Mouse (Mus musculus) MEL-GATA-1-ER (cell line): ENCODE results near the gene Rab11fip4.

ENCODE experiments used
- DNase-seq: peaks from one replicate; pipeline ENCODE4 v3.0.0-alpha.2; 2012; ENCODE audit warnings: low read depth; ENCODE audit errors: extremely low read depth

The Rab11fip4 gene

GRCm38 (mm10) chr11:79710868-79711765, 120.1 kb downstream of the Rab11fip4 start:
- no peak for DNase-seq

GRCm38 (mm10) chr11:79711766-79712369, 120.9 kb downstream of the Rab11fip4 start:
- no peak for DNase-seq

- DNase-seq = no peak
These were observed 122.2 kb downstream of the Rab11fip4 start for GRCm38 (mm10) chr11:79713184-79713583.

GRCm38 (mm10) chr11:79713678-79714077, 122.7 kb downstream of the Rab11fip4 start:
- no peak for DNase-seq

GRCm38 (mm10) chr11:79714082-79714742, 123.2 kb downstream of the Rab11fip4 start:
- no peak for DNase-seq

GRCm38 (mm10) chr11:79714743-79715110, 123.7 kb downstream of the Rab11fip4 start:
- no peak for DNase-seq

GRCm38 (mm10) chr11:79715316-79715715, 124.3 kb downstream of the Rab11fip4 start:
- DNase-seq = no peak

GRCm38 (mm10) chr11:79715733-79716452, 124.9 kb downstream of the Rab11fip4 start:
- DNase-seq = no peak

- DNase-seq = no peak
These were observed 125.4 kb downstream of the Rab11fip4 start for GRCm38 (mm10) chr11:79716453-79716749.

GRCm38 (mm10) chr11:79717271-79717670, 126.3 kb downstream of the Rab11fip4 start:
- DNase-seq = no peak

GRCm38 (mm10) chr11:79717801-79718200, 126.8 kb downstream of the Rab11fip4 start:
- no peak for DNase-seq

- no peak for DNase-seq
These were observed 127.2 kb downstream of the Rab11fip4 start for GRCm38 (mm10) chr11:79718202-79718601.

- DNase-seq = no peak
These were observed 127.9 kb downstream of the Rab11fip4 start for GRCm38 (mm10) chr11:79718829-79719346.

- no peak for DNase-seq
These were observed 129.7 kb downstream of the Rab11fip4 start for GRCm38 (mm10) chr11:79720737-79721136.

GRCm38 (mm10) chr11:79722811-79723210, 131.8 kb downstream of the Rab11fip4 start:
- DNase-seq = no peak

- DNase-seq = no peak
These were observed 134.0 kb downstream of the Rab11fip4 start for GRCm38 (mm10) chr11:79725005-79725404.

GRCm38 (mm10) chr11:79729231-79730047, 138.4 kb downstream of the Rab11fip4 start:
- DNase-seq = no peak

GRCm38 (mm10) chr11:79730462-79730861, 139.4 kb downstream of the Rab11fip4 start:
- no peak for DNase-seq

GRCm38 (mm10) chr11:79731476-79731875, 140.5 kb downstream of the Rab11fip4 start:
- no peak for DNase-seq

GRCm38 (mm10) chr11:79733013-79733412, 142.0 kb downstream of the Rab11fip4 start:
- no peak for DNase-seq
